Mouse (Mus musculus) adipocyte (in vitro differentiated cells): ENCODE results near the gene Col26a1.

Experiments used
- DNase-seq: peaks from one replicate; pipeline ENCODE4 v3.0.0-alpha.2; 2016; ENCODE audit warnings: low spot score

Gene Col26a1

GRCm38 (mm10) chr5:136881380-136882009 is 1.5 kb downstream of the Col26a1 start:
- DNase-seq: peak; percentile 48

- DNase-seq: no peak
Measured at GRCm38 (mm10) chr5:136880101-136880500, 2.9 kb downstream of the Col26a1 start.

GRCm38 (mm10) chr5:136874271-136874670 is 8.7 kb downstream of the Col26a1 start:
- DNase-seq: no peak

GRCm38 (mm10) chr5:136872417-136872816 is 10.6 kb downstream of the Col26a1 start:
- DNase-seq: no peak

- no peak for DNase-seq
Measured at GRCm38 (mm10) chr5:136869451-136870114, 13.4 kb downstream of the Col26a1 start.

- no peak for DNase-seq
Measured at GRCm38 (mm10) chr5:136867706-136868105, 15.3 kb downstream of the Col26a1 start.

- DNase-seq: no peak
Measured at GRCm38 (mm10) chr5:136863961-136864674, 18.9 kb downstream of the Col26a1 start.

GRCm38 (mm10) chr5:136863276-136863675 is 19.7 kb downstream of the Col26a1 start:
- no peak for DNase-seq

- DNase-seq: no peak
Measured at GRCm38 (mm10) chr5:136862806-136863205, 20.2 kb downstream of the Col26a1 start.

- DNase-seq: no peak
Measured at GRCm38 (mm10) chr5:136861191-136861940, 21.6 kb downstream of the Col26a1 start.

GRCm38 (mm10) chr5:136850716-136851115 is 32.3 kb downstream of the Col26a1 start:
- DNase-seq: no peak

- DNase-seq: no peak
Measured at GRCm38 (mm10) chr5:136846385-136847264, 36.4 kb downstream of the Col26a1 start.

- no peak for DNase-seq
Measured at GRCm38 (mm10) chr5:136843930-136844329, 39.1 kb downstream of the Col26a1 start.

GRCm38 (mm10) chr5:136840036-136840435 is 43.0 kb downstream of the Col26a1 start:
- no peak for DNase-seq

GRCm38 (mm10) chr5:136833053-136833452 is 50.0 kb downstream of the Col26a1 start:
- DNase-seq: no peak

GRCm38 (mm10) chr5:136830156-136830555 is 52.9 kb downstream of the Col26a1 start:
- DNase-seq: no peak

- DNase-seq: peak; percentile 42
Measured at GRCm38 (mm10) chr5:136821971-136822370, 61.0 kb downstream of the Col26a1 start.

- no peak for DNase-seq
Measured at GRCm38 (mm10) chr5:136820911-136821310, 62.1 kb downstream of the Col26a1 start.

- no peak for DNase-seq
Measured at GRCm38 (mm10) chr5:136819686-136820085, 63.3 kb downstream of the Col26a1 start.

- no peak for DNase-seq
Measured at GRCm38 (mm10) chr5:136810539-136811374, 72.3 kb downstream of the Col26a1 start.
